ENCODE assay signal across 7 mouse cellular contexts in genomic region chr11:121702895-121703618, GRCm38 (mm10). TPM values are rescaled to one million over a fixed set of nuclear protein-coding genes. Genes with fewer than 3 reads are reported as not detected.
A peak's percentile ranks its signal among the peaks of the same experiment; 100 is the strongest.
DNase-seq lines count a peak whose midpoint lies in the region; ATAC-seq lines count a peak whose summit lies in the region.

No protein-coding gene starts in this region.

- 0 out of 2 replicates have a peak overlapping the region, but pooled peaks have one; percentile 30 for H3K27ac ChIP-seq in intestine, embryonic 14.5 days (ENCODE audit: low read depth)

- ATAC-seq in activated CD4-positive, CD25-positive, alpha-beta regulatory T cell, adult 4 months = peak; percentile 45
- peak; percentile 36 for ATAC-seq in common myeloid progenitor, adult 5-6 weeks (replicated peaks; ENCODE audit: low read depth, poor library complexity, severe bottlenecking)
- peak; percentile 25; the same call in 1 of the 2 replicates for ATAC-seq in intestine, embryonic 14.5 days (replicated peaks; ENCODE audit: low FRiP score, low TSS enrichment, low read depth)
- peak; percentile 33 for ATAC-seq in megakaryocyte progenitor cell, adult 5-6 weeks (replicated peaks; ENCODE audit: poor library complexity)

- intact Hi-C loops in left cerebral cortex, postnatal 25 days (cut with DNase I) = loop anchor here (1.0 kb wide), 2 partner anchors 30 to 49 kb away; partner anchors contain the start of gene B3gntl1

- WGBS in intestine, embryonic 14.5 days = under 1% methylated on average over 40 of the region's 40 CpGs

- peaks cover 5% of the 10 kb centered on the region; the same call in 1 of the 2 replicates for H3K27me3 ChIP-seq in intestine, embryonic 14.5 days (replicated peaks; ENCODE audit: control insufficient read depth, insufficient read depth, low read length)

- H3K4me3 ChIP-seq in intestine, embryonic 14.5 days (ENCODE audit: low read depth, low read length) = peak overlapping the region; percentile 71

- peak; percentile 67 for DNase-seq in gastrocnemius, postnatal 25 days
- DNase-seq in intestine, embryonic 14.5 days (ENCODE audit: low spot score) = peak; percentile 75
- peak; percentile 53 to 76 for DNase-seq in left cerebral cortex, postnatal 25 days (ENCODE audit: low spot score in 2 of 2)
- DNase-seq in right cerebral cortex, postnatal 36 days (ENCODE audit: low spot score in 2 of 2) = peak; percentile 62 to 69

- peak overlapping the region; percentile 88 for H3K4me2 ChIP-seq in intestine, embryonic 14.5 days (ENCODE audit: low read length)

- no peaks in the 10 kb centered on the region for H3K36me3 ChIP-seq in intestine, embryonic 14.5 days (ENCODE audit: control insufficient read depth, insufficient read depth, low read length)

- H3K4me1 ChIP-seq in intestine, embryonic 14.5 days (replicated peaks; ENCODE audit: control insufficient read depth, insufficient read depth, low read length) = peaks cover 15% of the 10 kb centered on the region; the same call in 1 of the 2 replicates

- H3K9ac ChIP-seq in intestine, embryonic 14.5 days (ENCODE audit: low read length) = peak overlapping the region; percentile 57

- no peaks in the 10 kb centered on the region for H3K9me3 ChIP-seq in intestine, embryonic 14.5 days (ENCODE audit: control insufficient read depth, low read length)

RNA-seq across cellular contexts. Expression of gene Metrnl, which starts 1.7 kb away (rescaled TPM):
- 1 to 10 TPM in 1 of 2 experiments, under 1 TPM in 1; 0.60 to 1.1 TPM for polyA plus RNA-seq in activated CD4-positive, CD25-positive, alpha-beta regulatory T cell, adult 4 months (2017; shearing (Covaris generic))
- 2.4 TPM in 1 of 2 replicates, not detected in the other for total RNA-seq in common myeloid progenitor, adult 5-6 weeks (2017)
- total RNA-seq in gastrocnemius, postnatal 25 days (2021) = 10 to 100 TPM in 1 of 2 experiments, 1 to 10 TPM in 1; 9.9 to 17.4 TPM
- polyA plus RNA-seq in intestine, embryonic 14.5 days (2014; fragmentation: Nextera tagmentation; extraction: Ambion mirVana) = 24.7 and 29.4 TPM in 2 replicates
- 10 to 100 TPM; 10.4 to 14.7 TPM for total RNA-seq in left cerebral cortex, postnatal 25 days (2021)
- total RNA-seq in megakaryocyte progenitor cell, adult 5-6 weeks (2015) = 1.3 and 1.7 TPM in 2 replicates
- 0.87 and 0.91 TPM in 2 replicates for total RNA-seq in megakaryocyte progenitor cell, adult 5-6 weeks (2017)

RNA-seq across cellular contexts. Expression of gene B3gntl1, which starts 30.1 kb away (rescaled TPM):
- polyA plus RNA-seq in activated CD4-positive, CD25-positive, alpha-beta regulatory T cell, adult 4 months (2017; shearing (Covaris generic)) = 10 to 100 TPM in 1 of 2 experiments, 1 to 10 TPM in 1; 8.4 to 11.3 TPM
- total RNA-seq in common myeloid progenitor, adult 5-6 weeks (2017) = 8.8 and 16.2 TPM in 2 replicates
- total RNA-seq in gastrocnemius, postnatal 25 days (2021) = 1 to 10 TPM; 2.4 to 2.5 TPM
- polyA plus RNA-seq in intestine, embryonic 14.5 days (2014; fragmentation: Nextera tagmentation; extraction: Ambion mirVana) = 8.0 and 8.3 TPM in 2 replicates
- 1 to 10 TPM; 5.8 to 6.8 TPM for total RNA-seq in left cerebral cortex, postnatal 25 days (2021)
- total RNA-seq in megakaryocyte progenitor cell, adult 5-6 weeks (2015) = 3.2 and 6.6 TPM in 2 replicates
- 8.0 and 8.6 TPM in 2 replicates for total RNA-seq in megakaryocyte progenitor cell, adult 5-6 weeks (2017)

Comparison
In these comparisons a context has a peak if more than half of its experiments do, and no peak if none do; other contexts are left out.
1. Peak in every context shown above with its lines: DNase-seq, ATAC-seq, H3K4me3 ChIP-seq and H3K27ac ChIP-seq.